Mouse (Mus musculus) frontal cortex, postnatal 25 days (tissue): ENCODE measurements around the gene Meis2.

Experiments used
- DNase-seq, 2 experiments: peaks; one replicate each; pipeline ENCODE4 v3.0.0; 2022; ENCODE audit warnings: low spot score in 2 of 2

Meis2 gene

GRCm38 (mm10) chr2:115947714-115948226, 117.9 kb downstream of the Meis2 start:
- DNase-seq, result no peak

GRCm38 (mm10) chr2:115943044-115943443, 122.6 kb downstream of the Meis2 start:
- DNase-seq, result no peak

- no peak for DNase-seq
Measured at GRCm38 (mm10) chr2:115939849-115940248, 125.8 kb downstream of the Meis2 start.

GRCm38 (mm10) chr2:115938926-115939563, 126.6 kb downstream of the Meis2 start:
- DNase-seq, result peak in 1 of 2 experiments; percentile 28

GRCm38 (mm10) chr2:115938296-115938695, 127.3 kb downstream of the Meis2 start:
- no peak for DNase-seq

GRCm38 (mm10) chr2:115937896-115938295, 127.7 kb downstream of the Meis2 start:
- DNase-seq, result no peak

- no peak for DNase-seq
Measured at GRCm38 (mm10) chr2:115936786-115937185, 128.9 kb downstream of the Meis2 start.

GRCm38 (mm10) chr2:115934299-115934698, 131.3 kb downstream of the Meis2 start:
- no peak for DNase-seq

- no peak for DNase-seq
Measured at GRCm38 (mm10) chr2:115933259-115933658, 132.4 kb downstream of the Meis2 start.

GRCm38 (mm10) chr2:115925744-115926143, 139.9 kb downstream of the Meis2 start:
- DNase-seq, result no peak

GRCm38 (mm10) chr2:115924472-115924871, 141.2 kb downstream of the Meis2 start:
- DNase-seq, result no peak

GRCm38 (mm10) chr2:115923247-115923646, 142.4 kb downstream of the Meis2 start:
- no peak for DNase-seq

- DNase-seq, result no peak
Measured at GRCm38 (mm10) chr2:115921687-115922086, 144.0 kb downstream of the Meis2 start.

GRCm38 (mm10) chr2:115920336-115920951, 145.2 kb downstream of the Meis2 start:
- DNase-seq, result no peak

GRCm38 (mm10) chr2:115919141-115920071, 146.2 kb downstream of the Meis2 start:
- DNase-seq, result no peak

- no peak for DNase-seq
Measured at GRCm38 (mm10) chr2:115918561-115918960, 147.1 kb downstream of the Meis2 start.

- DNase-seq, result no peak
Measured at GRCm38 (mm10) chr2:115914539-115914938, 151.1 kb downstream of the Meis2 start.

GRCm38 (mm10) chr2:115912948-115913529, 152.6 kb downstream of the Meis2 start:
- no peak for DNase-seq

GRCm38 (mm10) chr2:115911913-115912642, 153.6 kb downstream of the Meis2 start:
- DNase-seq, result no peak

GRCm38 (mm10) chr2:115910217-115910616, 155.4 kb downstream of the Meis2 start:
- DNase-seq, result no peak

- no peak for DNase-seq
Measured at GRCm38 (mm10) chr2:115901007-115901406, 164.6 kb downstream of the Meis2 start.
